Mouse (Mus musculus) kidney, postnatal 14 days (tissue): ENCODE measurements at regions not wholly inside any gene's neighbourhood (a gene's known extent, or its start where the extent isn't known, plus 50 kb on each side); places are given as distances from the start of the nearest gene placed in this dataset.

Experiments used
- DNase-seq: peaks from one replicate; pipeline ENCODE4 v3.0.0; 2022; ENCODE audit warnings: mixed read lengths

- no peak for DNase-seq
Measured at GRCm38 (mm10) chr17:87202958-87203720, 62.6 kb downstream of the Mcfd2 start.

GRCm38 (mm10) chr17:87202490-87202889 is 63.2 kb downstream of the Mcfd2 start:
- DNase-seq = peak; percentile 89

- DNase-seq = peak; percentile 82
Measured at GRCm38 (mm10) chr17:87200721-87201242, 65.0 kb downstream of the Mcfd2 start.

- DNase-seq = no peak
Measured at GRCm38 (mm10) chr17:87200134-87200533, 65.6 kb downstream of the Mcfd2 start.

- DNase-seq = no peak
Measured at GRCm38 (mm10) chr17:87199134-87199533, 66.6 kb downstream of the Mcfd2 start.

GRCm38 (mm10) chr17:87197434-87197833 is 68.3 kb downstream of the Mcfd2 start:
- no peak for DNase-seq

- DNase-seq = no peak
Measured at GRCm38 (mm10) chr17:87194639-87195038, 71.1 kb downstream of the Mcfd2 start.

- no peak for DNase-seq
Measured at GRCm38 (mm10) chr17:87193482-87193881, 72.3 kb downstream of the Mcfd2 start.

GRCm38 (mm10) chr17:87189670-87190069 is 76.1 kb downstream of the Mcfd2 start:
- no peak for DNase-seq
